Mouse (Mus musculus): ENCODE results near the gene Evi2b.

The Evi2b gene

GRCm38 (mm10) chr11:79523560-79524309 lies at the start of gene Evi2b:
TSS of gene Evi2b (minus strand) at chr11:79523762.
- no peak for DNase-seq

- no peak for DNase-seq
Measured at GRCm38 (mm10) chr11:79570319-79570718, 46.8 kb upstream of the Evi2b start.

GRCm38 (mm10) chr11:79568197-79568911 lies 44.8 kb upstream of the Evi2b start:
- DNase-seq = no peak

GRCm38 (mm10) chr11:79566947-79567346 lies 43.4 kb upstream of the Evi2b start:
- no peak for DNase-seq

- DNase-seq = no peak
Measured at GRCm38 (mm10) chr11:79563493-79563892, 39.9 kb upstream of the Evi2b start.

- no peak for DNase-seq
Measured at GRCm38 (mm10) chr11:79560536-79560935, 37.0 kb upstream of the Evi2b start.

GRCm38 (mm10) chr11:79552622-79553021 lies 29.1 kb upstream of the Evi2b start:
- DNase-seq = no peak

- no peak for DNase-seq
Measured at GRCm38 (mm10) chr11:79536293-79536692, 12.7 kb upstream of the Evi2b start.

- no peak for DNase-seq
Measured at GRCm38 (mm10) chr11:79535554-79535953, 12.0 kb upstream of the Evi2b start.

- no peak for DNase-seq
Measured at GRCm38 (mm10) chr11:79533950-79534690, 10.6 kb upstream of the Evi2b start.

- DNase-seq = no peak
Measured at GRCm38 (mm10) chr11:79533311-79533710, 9.7 kb upstream of the Evi2b start.

GRCm38 (mm10) chr11:79531485-79531884 lies 7.9 kb upstream of the Evi2b start:
- DNase-seq = no peak

- DNase-seq = no peak
Measured at GRCm38 (mm10) chr11:79530774-79531173, 7.2 kb upstream of the Evi2b start.

- no peak for DNase-seq
Measured at GRCm38 (mm10) chr11:79530333-79530761, 6.8 kb upstream of the Evi2b start, which contains the start of the genes Evi2 and Evi2a. TSS of gene Evi2 (minus strand) at chr11:79530589. TSS of gene Evi2a (minus strand) at chr11:79530609.

GRCm38 (mm10) chr11:79529736-79530135 lies 6.2 kb upstream of the Evi2b start:
- no peak for DNase-seq

GRCm38 (mm10) chr11:79529226-79529625 lies 5.7 kb upstream of the Evi2b start:
- DNase-seq = no peak

GRCm38 (mm10) chr11:79528601-79529000 lies 5.0 kb upstream of the Evi2b start:
- DNase-seq = no peak

GRCm38 (mm10) chr11:79527739-79528384 lies 4.3 kb upstream of the Evi2b start:
- no peak for DNase-seq

- DNase-seq = no peak
Measured at GRCm38 (mm10) chr11:79527015-79527738, 3.6 kb upstream of the Evi2b start.

GRCm38 (mm10) chr11:79526549-79526948 lies 3.0 kb upstream of the Evi2b start:
- DNase-seq = no peak

- DNase-seq = no peak
Measured at GRCm38 (mm10) chr11:79524310-79524575, 681 bp upstream of the Evi2b start.

- no peak for DNase-seq
Measured at GRCm38 (mm10) chr11:79522944-79523343, 618 bp downstream of the Evi2b start.

GRCm38 (mm10) chr11:79521930-79522329 lies 1.6 kb downstream of the Evi2b start:
- DNase-seq = no peak
